Comparison of ENCODE assay signal across 8 mouse cellular contexts in the genomic region with DNA sequence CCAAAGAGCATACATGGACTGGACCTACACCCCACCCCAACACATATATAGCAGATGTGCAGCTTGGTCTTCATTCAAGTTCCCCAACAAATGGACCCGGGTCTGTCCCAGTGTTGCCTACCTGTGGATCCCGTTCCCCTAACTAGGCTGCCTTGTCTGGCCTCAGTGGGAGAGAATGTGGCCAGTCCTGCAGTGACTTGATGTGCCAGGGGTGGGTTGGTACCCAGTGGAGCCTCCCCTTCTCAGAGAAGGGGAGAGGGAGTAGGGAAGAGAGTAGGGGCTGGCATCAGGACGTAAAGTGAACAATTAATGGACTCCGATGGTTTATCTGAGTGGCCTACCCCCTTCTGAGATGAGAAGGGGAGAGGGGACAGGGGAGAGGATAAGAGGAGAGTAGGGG. TPM values are rescaled to one million over a fixed set of nuclear protein-coding genes. Genes with fewer than 3 reads are reported as not detected.
A peak's percentile ranks its signal among the peaks of the same experiment; 100 is the strongest.
DNase-seq lines count a peak whose midpoint lies in the region; ATAC-seq and TF ChIP-seq lines count a peak whose summit lies in the region.

No protein-coding gene starts in this region.

- peaks cover 10% of the 10 kb centered on the region for H3K79me3 ChIP-seq in C2C12 (ENCODE audit: low read depth)

- no peaks in the 10 kb centered on the region for H3K9me3 ChIP-seq in forebrain, embryonic 13.5 days (replicated peaks)
- H3K9me3 ChIP-seq in liver, embryonic 13.5 days (replicated peaks), result no peaks in the 10 kb centered on the region

- H3K4me1 ChIP-seq in forebrain, embryonic 13.5 days, result peaks cover 19% of the 10 kb centered on the region
- H3K4me1 ChIP-seq in liver, embryonic 13.5 days (replicated peaks), result peaks cover 25% of the 10 kb centered on the region

- peak overlapping the region; percentile 87 for H3K4me2 ChIP-seq in forebrain, embryonic 13.5 days
- H3K4me2 ChIP-seq in liver, embryonic 13.5 days, result peak overlapping the region; percentile 93

- no peak overlapping the region for H3K27ac ChIP-seq in forebrain, embryonic 13.5 days
- no peak overlapping the region for H3K27ac ChIP-seq in liver, embryonic 13.5 days

- TF ChIP-seq CTCF in C2C12 (IDR thresholded peaks at IDR 0.05; ENCODE audit: control insufficient read depth, insufficient read depth, insufficient read length), result no peak

- peak overlapping the region; percentile 85 for H3K9ac ChIP-seq in forebrain, embryonic 13.5 days
- H3K9ac ChIP-seq in liver, embryonic 13.5 days, result peak overlapping the region; percentile 86

- peak; percentile 15 to 20 for DNase-seq in cerebellum, adult 18-20 months
- no peak for DNase-seq in cerebellum, adult 9-10 months
- no peak for DNase-seq in liver, embryonic 13.5 days
- DNase-seq in T-cell, adult 2 months (ENCODE audit: low spot score), result no peak
- no peak for DNase-seq in layer of hippocampus, adult 18-20 months (ENCODE audit: low spot score in 2 of 2)
- no peak for DNase-seq in urinary bladder, postnatal 10 days (ENCODE audit: low spot score)

- WGBS in forebrain, embryonic 13.5 days, result 46% methylated on average over 4 of the region's 4 CpGs
- 49% methylated on average over 4 of the region's 4 CpGs for WGBS in liver, embryonic 13.5 days (ENCODE audit: insufficient replicate concordance)

- peak overlapping the region; percentile 48 for H3ac ChIP-seq in C2C12 (ENCODE audit: control insufficient read depth, insufficient read length, low read depth)

- peaks cover 21% of the 10 kb centered on the region for H3K36me3 ChIP-seq in C2C12 (ENCODE audit: control insufficient read depth, insufficient read depth)
- peaks cover 25% of the 10 kb centered on the region for H3K36me3 ChIP-seq in forebrain, embryonic 13.5 days (ENCODE audit: poor library complexity, severe bottlenecking)
- peaks cover 27% of the 10 kb centered on the region for H3K36me3 ChIP-seq in liver, embryonic 13.5 days

- H3K27me3 ChIP-seq in C2C12 (ENCODE audit: control insufficient read depth, insufficient read depth, insufficient read length), result no peaks in the 10 kb centered on the region
- no peaks in the 10 kb centered on the region for H3K27me3 ChIP-seq in forebrain, embryonic 13.5 days
- no peaks in the 10 kb centered on the region for H3K27me3 ChIP-seq in liver, embryonic 13.5 days

- H3K4me3 ChIP-seq in C2C12 (ENCODE audit: insufficient read depth, poor library complexity, severe bottlenecking), result peak overlapping the region; percentile 82
- H3K4me3 ChIP-seq in forebrain, embryonic 13.5 days, result peak overlapping the region; percentile 77
- peak overlapping the region; percentile 84 for H3K4me3 ChIP-seq in liver, embryonic 13.5 days (replicated peaks)

- H3K79me2 ChIP-seq in C2C12 (ENCODE audit: control insufficient read depth, insufficient read depth), result peaks cover 26% of the 10 kb centered on the region

- no peak for ATAC-seq in forebrain, embryonic 13.5 days
- ATAC-seq in liver, embryonic 13.5 days (ENCODE audit: low read depth), result no peak

TF ChIP-seq in C2C12, 6 proteins besides CTCF, POLR2A, EP300 and RAD21:
- TF ChIP-seq MYOG (IDR thresholded peaks at IDR 0.05; ENCODE audit: control insufficient read depth, extremely low read depth, insufficient read length) (no peak), CEBPB (IDR thresholded peaks at IDR 0.05; ENCODE audit: low read depth) (no peak), MYOD1 (IDR thresholded peaks at IDR 0.05; ENCODE audit: control insufficient read depth, insufficient read length, low read depth) (no peak), MAX (IDR thresholded peaks at IDR 0.05) (no peak), FOSL1 (IDR thresholded peaks at IDR 0.05; ENCODE audit: insufficient read depth, low read length, poor library complexity, severe bottlenecking) (no peak)

RNA-seq across cellular contexts. Expression of a gene that starts 0.8 kb away (rescaled TPM):
- polyA plus RNA-seq in C2C12 (2012; fragmentation: generic; extraction: Trizol), result 131 TPM
- 93.1 and 103 TPM in 2 replicates for polyA plus RNA-seq in forebrain, embryonic 13.5 days (2015; fragmentation: Nextera tagmentation; extraction: Ambion mirVana)
- polyA plus RNA-seq in liver, embryonic 13.5 days (2015; fragmentation: Nextera tagmentation; extraction: Ambion mirVana), result 90.3 and 90.6 TPM in 2 replicates
- 100 to 1,000 TPM; 118 to 123 TPM for total RNA-seq in layer of hippocampus, adult 18-20 months (2021)

RNA-seq across cellular contexts. Expression of a gene that starts 23.7 kb away (rescaled TPM):
- polyA plus RNA-seq in C2C12 (2012; fragmentation: generic; extraction: Trizol), result 0.46 TPM
- polyA plus RNA-seq in forebrain, embryonic 13.5 days (2015; fragmentation: Nextera tagmentation; extraction: Ambion mirVana), result 5.6 and 5.9 TPM in 2 replicates
- polyA plus RNA-seq in liver, embryonic 13.5 days (2015; fragmentation: Nextera tagmentation; extraction: Ambion mirVana), result 0.96 and 1.1 TPM in 2 replicates
- 1 to 10 TPM; 2.4 to 3.6 TPM for total RNA-seq in layer of hippocampus, adult 18-20 months (2021)

Comparison
In these comparisons a context has a peak if more than half of its experiments do, and no peak if none do; other contexts are left out.
1. DNase-seq: peak in cerebellum, adult 18-20 months (2 of 2); none in cerebellum, adult 9-10 months (single experiment), liver, embryonic 13.5 days (single experiment), T-cell, adult 2 months (single experiment), layer of hippocampus, adult 18-20 months (0 of 2) and urinary bladder, postnatal 10 days (single experiment).
2. Peak in every context shown above with its lines, with median percentiles within 50 percentile points of each other: H3K4me3 ChIP-seq.